Mouse (Mus musculus) embryonic facial prominence, embryonic 11.5 days (tissue): ENCODE results near the gene 1810062G17Rik. TPM values are rescaled to one million over a fixed set of nuclear protein-coding genes. Genes with fewer than 3 reads are reported as not detected.

Experiments
- ATAC-seq: fragments of 200-750 bp; cut with Nextera tagmentation; replicated peaks from 2 replicates; pipeline ENCODE4 v1.8.0; 2017; ENCODE audit warnings: low read depth; ENCODE audit not compliant: insufficient number of reproducible peaks, low FRiP score, low TSS enrichment
- DNase-seq: peaks from one replicate; pipeline ENCODE4 v3.0.0-alpha.2; 2015; ENCODE audit warnings: low spot score
- H3K27ac ChIP-seq: fragments of 300-500 bp; sonication (generic); replicated peaks from 2 replicates; pipeline ENCODE4 v1.5.1; 2014; ENCODE audit warnings: mild to moderate bottlenecking, low read depth, low read length, control low read depth
- H3K27me3 ChIP-seq: fragments of 300-500 bp; sonication (generic); 2 replicates; pipeline ENCODE4 v1.6.1; 2014; ENCODE audit warnings: mild to moderate bottlenecking, low read length, moderate library complexity, mixed read lengths; ENCODE audit not compliant: control insufficient read depth, insufficient read depth
- H3K36me3 ChIP-seq: fragments of 300-500 bp; sonication (generic); replicated peaks from 2 replicates; pipeline ENCODE4 v1.6.1; 2014; ENCODE audit warnings: low read depth, mild to moderate bottlenecking, low read length, moderate library complexity, mixed read lengths; ENCODE audit not compliant: control insufficient read depth, insufficient read depth
- H3K4me1 ChIP-seq: fragments of 300-500 bp; sonication (generic); 2 replicates; pipeline ENCODE4 v1.6.1; 2014; ENCODE audit warnings: low read length, mixed read lengths; ENCODE audit not compliant: control insufficient read depth, insufficient read depth
- H3K4me2 ChIP-seq: fragments of 300-500 bp; sonication (generic); 2 replicates; pipeline ENCODE4 v1.6.1; 2014; ENCODE audit warnings: low read depth, mild to moderate bottlenecking, control low read depth, low read length, moderate library complexity
- H3K4me3 ChIP-seq: fragments of 300-500 bp; sonication (generic); 2 replicates; pipeline ENCODE4 v1.5.1; 2014; ENCODE audit warnings: low read depth, low read length, control low read depth
- H3K9ac ChIP-seq: fragments of 300-500 bp; sonication (generic); replicated peaks from 2 replicates; pipeline ENCODE4 v1.6.1; 2014; ENCODE audit warnings: mild to moderate bottlenecking, control low read depth, low read length
- H3K9me3 ChIP-seq: fragments of 300-500 bp; sonication (generic); replicated peaks from 2 replicates; pipeline ENCODE4 v1.6.1; 2016; ENCODE audit warnings: mild to moderate bottlenecking, low read length, inconsistent platforms, mixed read lengths; ENCODE audit not compliant: control insufficient read depth
- WGBS: fragments of 180-500 bp; shearing (Covaris S2); extraction: QIAGEN DNeasy Blood & Tissue Kit; methylation state at CpG from one replicate; pipeline ENCODE4 v1.1.7; 2014; 5-methylcytosine and 5-hydroxymethylcytosine counted together
- polyA plus RNA-seq: library from polyadenylated mRNA; unstranded; fragments of >200 nt; fragmentation: Nextera tagmentation; extraction: Ambion mirVana; gene quantifications from 2 replicates; pipeline ENCODE4 v1.2.1, GENCODE M21; 2014

Gene 1810062G17Rik
- polyA plus RNA-seq, 1 experiment from 2014 or later: 0.39 TPM

DNA sequence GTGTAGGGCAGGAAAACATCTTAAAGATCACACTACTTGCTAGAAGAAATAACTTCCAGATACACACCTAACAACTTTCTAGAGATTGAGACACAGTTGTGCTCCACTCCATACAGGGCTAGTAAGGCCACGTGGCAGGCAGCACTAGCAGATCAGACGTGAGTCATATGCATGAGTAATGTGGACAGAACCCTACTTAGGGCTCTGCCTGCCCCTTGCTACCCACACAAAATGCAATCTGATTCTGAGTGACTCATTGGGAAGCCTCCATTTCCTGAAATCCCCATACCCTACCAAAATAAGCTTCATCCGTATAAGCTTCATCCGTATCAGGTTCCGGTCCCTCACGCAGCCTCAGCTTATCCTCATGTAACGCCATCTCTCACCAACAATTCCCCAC lies 8.1 kb upstream of the 1810062G17Rik start:
- 82% methylated on average over 7 of the region's 7 CpGs for WGBS
- no peak overlapping the region for H3K4me3 ChIP-seq
- H3K9me3 ChIP-seq: no peaks in the 10 kb centered on the region
- no peak overlapping the region for H3K9ac ChIP-seq
- H3K4me1 ChIP-seq: no peaks in the 10 kb centered on the region
- DNase-seq (no peak), ATAC-seq (no peak)
- no peak overlapping the region for H3K27ac ChIP-seq
- H3K4me2 ChIP-seq: no peak overlapping the region
- H3K27me3 ChIP-seq: no peaks in the 10 kb centered on the region
- no peaks in the 10 kb centered on the region for H3K36me3 ChIP-seq

DNA sequence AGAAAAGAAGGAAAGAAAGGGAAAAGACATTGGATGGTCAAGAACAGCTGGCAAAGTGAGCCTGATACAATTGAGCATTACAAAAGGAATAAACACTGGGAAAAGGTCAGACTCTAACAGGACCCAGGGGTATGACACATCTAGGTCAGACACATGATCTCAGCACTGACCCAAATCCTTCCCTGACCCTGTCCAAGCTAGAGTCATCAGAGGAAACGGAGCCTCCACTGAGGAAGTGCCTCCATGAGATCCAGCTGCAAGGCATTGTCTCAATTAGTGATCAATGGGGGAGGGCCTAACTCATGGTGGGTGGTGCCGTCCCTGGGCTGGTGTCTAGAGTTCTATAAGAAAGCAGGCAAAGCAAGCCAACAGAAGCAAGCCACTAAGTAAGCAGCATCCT lies 6.9 kb upstream of the 1810062G17Rik start:
- no peak overlapping the region for H3K4me3 ChIP-seq
- no peaks in the 10 kb centered on the region for H3K27me3 ChIP-seq
- WGBS: 27% methylated on average over 2 of the region's 2 CpGs
- H3K9ac ChIP-seq: no peak overlapping the region
- ATAC-seq (no peak), DNase-seq (no peak)
- no peak overlapping the region for H3K4me2 ChIP-seq
- no peaks in the 10 kb centered on the region for H3K4me1 ChIP-seq
- no peak overlapping the region for H3K27ac ChIP-seq
- H3K36me3 ChIP-seq: no peaks in the 10 kb centered on the region
- no peaks in the 10 kb centered on the region for H3K9me3 ChIP-seq

DNA sequence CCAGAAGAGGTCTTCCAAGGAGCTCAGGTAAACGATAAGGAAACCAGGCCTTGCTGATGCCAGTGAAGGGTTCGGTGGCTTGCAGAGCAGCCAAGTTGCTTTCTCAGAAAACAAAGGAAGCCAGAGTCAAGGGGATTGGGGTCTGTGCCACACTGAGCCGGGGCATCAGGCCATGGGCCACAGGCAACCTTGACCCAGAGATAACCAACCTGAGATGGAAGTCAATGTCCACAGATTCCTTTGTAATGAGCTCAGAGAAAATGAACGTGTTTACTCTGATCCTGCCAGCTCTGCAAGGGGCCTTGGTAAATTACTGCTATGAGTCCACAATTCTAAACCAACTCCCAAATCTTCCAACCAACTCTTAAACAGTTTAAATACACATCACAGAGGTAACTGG lies 3.9 kb upstream of the 1810062G17Rik start:
- H3K9me3 ChIP-seq: no peaks in the 10 kb centered on the region
- H3K27me3 ChIP-seq: no peaks in the 10 kb centered on the region
- no peak overlapping the region for H3K4me3 ChIP-seq
- H3K4me1 ChIP-seq: peaks cover 2% of the 10 kb centered on the region; the same call in 1 of the 2 replicates
- no peak overlapping the region for H3K27ac ChIP-seq
- no peaks in the 10 kb centered on the region for H3K36me3 ChIP-seq
- no peak overlapping the region for H3K4me2 ChIP-seq
- DNase-seq: no peak
- no peak for ATAC-seq
- WGBS: 77% methylated on average over 4 of the region's 4 CpGs
- H3K9ac ChIP-seq: no peak overlapping the region

DNA sequence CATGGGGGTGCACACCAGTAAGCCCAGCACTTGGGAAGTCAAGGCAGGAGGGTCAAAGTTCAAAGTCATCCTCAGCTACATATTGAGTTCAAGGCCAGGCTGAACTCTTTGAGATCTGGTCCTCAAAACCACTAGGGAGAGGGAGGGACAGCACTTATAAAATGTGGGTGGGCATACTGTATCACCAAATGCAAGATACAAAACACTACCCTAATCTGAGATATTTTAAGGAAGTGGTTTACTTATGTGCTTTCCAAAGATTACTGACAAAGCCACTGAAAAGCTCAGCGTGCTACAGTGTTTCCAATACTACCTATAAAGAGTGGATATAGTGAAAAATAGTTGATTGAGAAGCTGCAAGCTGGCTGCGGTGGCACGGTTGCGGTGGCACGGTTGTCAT lies 2.5 kb upstream of the 1810062G17Rik start:
- DNase-seq (no peak), ATAC-seq (no peak)
- no peaks in the 10 kb centered on the region for H3K27me3 ChIP-seq
- no peak overlapping the region for H3K4me2 ChIP-seq
- H3K27ac ChIP-seq: no peak overlapping the region
- no peaks in the 10 kb centered on the region for H3K9me3 ChIP-seq
- no peak overlapping the region for H3K9ac ChIP-seq
- no peak overlapping the region for H3K4me3 ChIP-seq
- H3K36me3 ChIP-seq: no peaks in the 10 kb centered on the region
- peaks cover 2% of the 10 kb centered on the region; the same call in 1 of the 2 replicates for H3K4me1 ChIP-seq
- 96% methylated on average over 5 of the region's 5 CpGs for WGBS

DNA sequence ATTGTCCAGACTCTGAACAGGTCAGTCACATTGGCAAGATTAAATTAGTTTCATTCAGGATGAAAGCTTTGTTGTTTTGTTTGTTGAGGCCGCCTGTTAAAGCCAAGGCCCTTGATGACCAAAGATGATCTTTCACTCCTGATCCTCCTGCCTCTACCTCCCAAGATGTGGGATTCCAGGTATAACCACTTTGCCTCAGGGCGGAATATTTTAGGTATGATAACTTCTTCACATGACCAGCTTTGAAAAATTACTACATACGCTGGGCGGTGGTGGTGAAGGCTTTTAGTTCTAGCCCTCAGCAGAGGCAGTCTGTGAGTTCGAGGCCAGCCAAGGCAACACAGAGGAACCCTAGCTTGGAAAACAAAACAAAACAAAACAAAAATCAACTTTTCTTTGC lies 1.3 kb upstream of the 1810062G17Rik start:
- no peak for ATAC-seq
- DNase-seq: no peak
- Histone ChIP-seq H3K9me3 (no peaks in the 10 kb centered on the region), H3K4me1 (peaks cover 2% of the 10 kb centered on the region; the same call in 1 of the 2 replicates), H3K36me3 (no peaks in the 10 kb centered on the region), H3K9ac (no peak overlapping the region), H3K27ac (no peak overlapping the region), H3K4me2 (no peak overlapping the region; the same call in 1 of the 2 replicates), H3K27me3 (no peaks in the 10 kb centered on the region), H3K4me3 (peak overlapping the region; percentile 67; the same call in 1 of the 2 replicates)
- 79% methylated on average over 5 of the region's 5 CpGs for WGBS

DNA sequence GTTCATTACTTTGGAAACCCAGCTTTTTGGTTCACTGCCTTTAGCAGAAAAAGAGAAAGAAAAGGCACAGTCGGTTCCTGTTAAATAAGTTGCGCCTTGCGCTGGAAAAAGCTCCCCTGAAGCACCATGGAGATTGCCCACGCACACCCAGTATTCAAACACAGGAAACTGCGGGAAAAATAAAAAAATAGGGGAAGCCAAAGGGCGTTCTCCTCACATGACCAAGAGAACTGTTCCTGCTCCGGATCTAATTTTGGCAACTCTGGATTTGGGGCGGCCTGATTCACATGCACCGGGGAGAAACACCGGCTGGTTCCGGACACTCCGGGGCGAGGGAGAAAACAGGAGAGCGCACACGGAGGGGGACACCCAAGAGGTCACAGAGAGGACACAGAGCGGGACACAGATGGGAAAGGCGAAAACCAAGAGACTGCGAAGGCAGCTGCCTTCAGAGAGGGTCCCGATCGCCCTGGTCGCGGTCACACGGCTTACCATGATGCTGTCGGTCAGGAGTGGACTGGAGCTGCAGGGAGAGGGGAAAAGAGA lies 726 bp upstream of the 1810062G17Rik start:
- H3K4me2 ChIP-seq: peak overlapping the region; percentile 81
- peaks cover 2% of the 10 kb centered on the region; the same call in 1 of the 2 replicates for H3K4me1 ChIP-seq
- DNase-seq (peak; percentile 23), ATAC-seq (peak; percentile 57; the same call in 1 of the 2 replicates)
- H3K27ac ChIP-seq: no peak overlapping the region; the same call in 1 of the 2 replicates
- peak overlapping the region; percentile 65 for H3K9ac ChIP-seq
- H3K36me3 ChIP-seq: no peaks in the 10 kb centered on the region
- no peaks in the 10 kb centered on the region for H3K9me3 ChIP-seq
- no peaks in the 10 kb centered on the region for H3K27me3 ChIP-seq
- 2% methylated on average over 24 of the region's 24 CpGs for WGBS
- H3K4me3 ChIP-seq: peak overlapping the region; percentile 67

DNA sequence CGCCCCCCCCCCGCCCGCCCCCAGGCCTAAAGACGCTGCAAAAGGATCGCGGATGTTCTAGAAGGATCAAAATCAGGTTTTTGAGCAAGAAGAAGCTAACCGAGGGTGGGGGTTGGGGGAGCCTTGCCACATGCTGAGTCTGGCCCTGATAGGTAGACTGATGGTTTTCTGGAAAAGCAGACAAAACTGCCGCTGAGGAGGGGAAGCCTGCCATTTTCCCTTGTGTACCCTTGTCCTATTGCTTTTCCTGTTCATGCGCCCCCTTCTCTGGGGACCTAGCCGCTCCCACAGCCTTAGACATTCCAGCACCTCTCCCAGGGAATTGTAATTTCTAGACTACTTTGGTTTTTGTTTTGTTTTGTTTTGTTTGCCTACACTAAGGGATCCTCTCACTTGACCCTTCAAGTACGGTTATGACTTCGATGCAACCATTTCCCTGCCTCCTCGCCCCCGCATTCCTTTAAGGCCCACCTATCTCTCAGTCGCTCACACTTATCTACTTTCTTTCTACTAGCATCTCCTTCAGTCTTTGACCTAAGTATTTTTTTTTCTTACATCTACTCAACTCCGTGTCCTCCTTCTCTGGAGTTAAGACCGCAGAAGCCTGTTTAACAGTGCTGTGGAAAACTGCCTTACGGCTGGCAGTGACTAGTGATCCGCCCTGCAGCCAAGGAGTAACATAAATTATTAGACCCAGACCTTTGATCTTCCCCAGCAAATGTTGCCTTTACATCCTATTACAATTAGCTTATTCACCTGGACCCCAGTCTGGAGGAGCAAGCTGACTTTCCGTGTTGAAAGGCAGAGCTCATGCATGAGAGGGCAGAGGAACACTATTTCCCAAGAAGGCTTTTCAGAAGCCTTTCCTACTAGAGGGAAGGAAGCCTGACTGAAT lies 771 bp downstream of the 1810062G17Rik start:
- Histone ChIP-seq H3K27ac (no peak overlapping the region), H3K4me1 (peaks cover 2% of the 10 kb centered on the region; the same call in 1 of the 2 replicates), H3K9ac (peak overlapping the region; percentile 58), H3K36me3 (no peaks in the 10 kb centered on the region), H3K4me3 (peak overlapping the region; percentile 67), H3K9me3 (no peaks in the 10 kb centered on the region), H3K27me3 (no peaks in the 10 kb centered on the region), H3K4me2 (peak overlapping the region; percentile 81)
- DNase-seq: peak; percentile 19
- 33% methylated on average over 20 of the region's 20 CpGs for WGBS
- ATAC-seq: no peak

DNA sequence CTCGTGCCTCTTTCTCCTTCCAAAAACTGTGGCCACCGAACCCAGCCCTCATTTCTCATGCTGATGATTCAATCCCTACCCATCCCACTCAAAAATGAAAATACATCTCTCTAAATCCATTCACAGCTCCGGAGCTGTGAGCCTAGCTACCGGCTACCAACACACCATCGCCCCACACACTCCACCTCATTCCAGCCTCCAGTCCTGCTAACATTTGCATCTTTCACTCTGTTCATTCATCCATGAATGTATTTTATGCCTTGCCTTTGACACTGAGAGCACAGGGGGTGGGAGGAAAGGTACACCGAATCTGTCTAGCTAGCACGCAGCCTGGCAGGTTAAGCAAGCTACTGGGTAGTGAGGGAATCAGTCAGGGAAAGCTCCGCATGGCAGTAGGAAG lies 3.0 kb downstream of the 1810062G17Rik start:
- H3K9ac ChIP-seq: no peak overlapping the region
- H3K4me2 ChIP-seq: no peak overlapping the region
- H3K4me1 ChIP-seq: peaks cover 5% of the 10 kb centered on the region
- no peak for ATAC-seq
- H3K36me3 ChIP-seq: no peaks in the 10 kb centered on the region
- H3K9me3 ChIP-seq: no peaks in the 10 kb centered on the region
- no peak overlapping the region for H3K27ac ChIP-seq
- no peak overlapping the region for H3K4me3 ChIP-seq
- 81% methylated on average over 8 of the region's 8 CpGs for WGBS
- no peaks in the 10 kb centered on the region for H3K27me3 ChIP-seq
- no peak for DNase-seq
